Mouse (Mus musculus) brain, embryonic 18.5 days (tissue): ENCODE measurements at regions not wholly inside any gene's neighbourhood (a gene's known extent, or its start where the extent isn't known, plus 50 kb on each side); places are given as distances from the start of the nearest gene placed in this dataset.

Experiments
- DNase-seq: peaks from one replicate; pipeline ENCODE4 v3.0.0-alpha.2; 2012; ENCODE audit warnings: low read depth, low spot score

- DNase-seq = no peak
Observed at GRCm38 (mm10) chr8:78013101-78013500, 200.0 kb upstream of the Ttc29 start.

- DNase-seq = no peak
Observed at GRCm38 (mm10) chr8:78018430-78019180, 194.5 kb upstream of the Ttc29 start.

- no peak for DNase-seq
Observed at GRCm38 (mm10) chr8:78021473-78021872, 191.6 kb upstream of the Ttc29 start.

GRCm38 (mm10) chr8:78022986-78023385 lies 190.1 kb upstream of the Ttc29 start:
- DNase-seq = no peak

- no peak for DNase-seq
Observed at GRCm38 (mm10) chr8:78023467-78023866, 189.6 kb upstream of the Ttc29 start.

- DNase-seq = no peak
Observed at GRCm38 (mm10) chr8:78023936-78024335, 189.2 kb upstream of the Ttc29 start.

GRCm38 (mm10) chr8:78024964-78025363 lies 188.1 kb upstream of the Ttc29 start:
- DNase-seq = no peak

GRCm38 (mm10) chr8:78027371-78027770 lies 185.7 kb upstream of the Ttc29 start:
- no peak for DNase-seq

- DNase-seq = no peak
Observed at GRCm38 (mm10) chr8:78028928-78029327, 184.2 kb upstream of the Ttc29 start.

GRCm38 (mm10) chr8:78031811-78032210 lies 181.3 kb upstream of the Ttc29 start:
- no peak for DNase-seq

- no peak for DNase-seq
Observed at GRCm38 (mm10) chr8:78034687-78035086, 178.4 kb upstream of the Ttc29 start.

- DNase-seq = no peak
Observed at GRCm38 (mm10) chr8:78037218-78037617, 175.9 kb upstream of the Ttc29 start.

GRCm38 (mm10) chr8:78046691-78047090 lies 166.4 kb upstream of the Ttc29 start:
- no peak for DNase-seq

GRCm38 (mm10) chr8:78050768-78051167 lies 162.3 kb upstream of the Ttc29 start:
- no peak for DNase-seq

- no peak for DNase-seq
Observed at GRCm38 (mm10) chr8:78054435-78054834, 158.7 kb upstream of the Ttc29 start.

GRCm38 (mm10) chr8:78054920-78055319 lies 158.2 kb upstream of the Ttc29 start:
- no peak for DNase-seq

GRCm38 (mm10) chr8:78055531-78055930 lies 157.6 kb upstream of the Ttc29 start:
- no peak for DNase-seq

- DNase-seq = no peak
Observed at GRCm38 (mm10) chr8:78057357-78057756, 155.7 kb upstream of the Ttc29 start.

- DNase-seq = peak; percentile 26
Observed at GRCm38 (mm10) chr8:78061827-78062719, 151.0 kb upstream of the Ttc29 start.

- DNase-seq = peak; percentile 18
Observed at GRCm38 (mm10) chr8:78063529-78063928, 149.6 kb upstream of the Ttc29 start.

- DNase-seq = no peak
Observed at GRCm38 (mm10) chr8:78064161-78064560, 148.9 kb upstream of the Ttc29 start.

- DNase-seq = no peak
Observed at GRCm38 (mm10) chr8:78065890-78066493, 147.1 kb upstream of the Ttc29 start.
